Mouse (Mus musculus): ENCODE measurements around the gene Pdcd6ip.

DNA sequence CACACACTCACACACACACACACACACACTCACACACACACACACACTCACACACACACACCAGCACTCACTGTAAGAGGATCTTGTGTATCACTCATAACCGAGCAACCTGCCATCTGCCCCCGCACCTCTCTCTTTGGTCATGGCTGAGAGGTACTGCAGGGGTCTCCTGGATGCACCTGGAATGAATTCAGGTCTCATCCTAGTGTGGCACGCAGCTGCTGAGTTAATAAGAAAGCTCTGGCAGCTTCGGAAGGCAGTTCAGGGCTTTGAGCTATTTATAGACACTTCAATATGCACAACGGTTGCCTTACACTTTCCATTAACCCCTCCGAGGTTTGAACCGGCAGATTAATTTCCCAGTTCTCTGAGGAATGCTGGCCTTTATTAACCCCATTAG is 73.1 kb downstream of the Pdcd6ip start:
- TF ChIP-seq CTCF (IDR thresholded peaks at IDR 0.05; ENCODE audit: low read depth, low read length), result no peak
- TF ChIP-seq GATA1 (IDR thresholded peaks at IDR 0.05; ENCODE audit: borderline replicate concordance, low read length), result no peak
- no peak for TF ChIP-seq TAL1 (conservative IDR thresholded peaks at IDR 0.05; ENCODE audit: low read depth, low read length)
